Mouse (Mus musculus): Measurements from ENCODE around the gene Zfp296.

Zfp296 gene

GRCm38 (mm10) chr7:19577141-19577852 is at the start of gene Zfp296, which contains the start of gene Gemin7:
Gene Zfp296, plus strand, starts transcription at chr7:19577287.
Gene Gemin7, minus strand, starts transcription at chr7:19577595.
- DNase-seq (ENCODE audit: low spot score in 2 of 2), result no peak

GRCm38 (mm10) chr7:19531077-19531476 is 46.0 kb upstream of the Zfp296 start:
- no peak for DNase-seq (ENCODE audit: low spot score in 2 of 2)

GRCm38 (mm10) chr7:19532240-19532639 is 44.8 kb upstream of the Zfp296 start:
- DNase-seq (ENCODE audit: low spot score in 2 of 2), result no peak

GRCm38 (mm10) chr7:19534676-19535075 is 42.4 kb upstream of the Zfp296 start:
- DNase-seq (ENCODE audit: low spot score in 2 of 2), result no peak

- DNase-seq (ENCODE audit: low spot score in 2 of 2), result no peak
Observed at GRCm38 (mm10) chr7:19540771-19541566, 36.1 kb upstream of the Zfp296 start.

- DNase-seq (ENCODE audit: low spot score in 2 of 2), result no peak
Observed at GRCm38 (mm10) chr7:19541681-19542154, 35.4 kb upstream of the Zfp296 start.

- DNase-seq (ENCODE audit: low spot score in 2 of 2), result no peak
Observed at GRCm38 (mm10) chr7:19542155-19542691, 34.9 kb upstream of the Zfp296 start.

GRCm38 (mm10) chr7:19543584-19543983 is 33.5 kb upstream of the Zfp296 start:
- DNase-seq (ENCODE audit: low spot score in 2 of 2), result no peak

GRCm38 (mm10) chr7:19546007-19546406 is 31.1 kb upstream of the Zfp296 start:
- no peak for DNase-seq (ENCODE audit: low spot score in 2 of 2)

GRCm38 (mm10) chr7:19547344-19547969 is 29.6 kb upstream of the Zfp296 start:
- DNase-seq (ENCODE audit: low spot score in 2 of 2), result no peak

GRCm38 (mm10) chr7:19549394-19549793 is 27.7 kb upstream of the Zfp296 start:
- no peak for DNase-seq (ENCODE audit: low spot score in 2 of 2)

GRCm38 (mm10) chr7:19551634-19552033 is 25.5 kb upstream of the Zfp296 start:
- DNase-seq (ENCODE audit: low spot score in 2 of 2), result no peak

- DNase-seq (ENCODE audit: low spot score in 2 of 2), result no peak
Observed at GRCm38 (mm10) chr7:19552443-19552842, 24.6 kb upstream of the Zfp296 start.

- DNase-seq (ENCODE audit: low spot score in 2 of 2), result peak; percentile 61 to 76
Observed at GRCm38 (mm10) chr7:19554168-19554567, 22.9 kb upstream of the Zfp296 start.

- no peak for DNase-seq (ENCODE audit: low spot score in 2 of 2)
Observed at GRCm38 (mm10) chr7:19557086-19557485, 20.0 kb upstream of the Zfp296 start.

GRCm38 (mm10) chr7:19557982-19558900 is 18.8 kb upstream of the Zfp296 start:
- peak in 1 of 2 experiments; percentile 42 for DNase-seq (ENCODE audit: low spot score in 2 of 2)

- DNase-seq (ENCODE audit: low spot score in 2 of 2), result no peak
Observed at GRCm38 (mm10) chr7:19558965-19559364, 18.1 kb upstream of the Zfp296 start.

GRCm38 (mm10) chr7:19560491-19561260 is 16.4 kb upstream of the Zfp296 start:
- DNase-seq (ENCODE audit: low spot score in 2 of 2), result no peak

GRCm38 (mm10) chr7:19561431-19561764 is 15.7 kb upstream of the Zfp296 start:
- DNase-seq (ENCODE audit: low spot score in 2 of 2), result no peak
